Mouse (Mus musculus) left cerebral cortex, adult 11 months (tissue): ENCODE data around the gene Rab7b.

Experiments used
- DNase-seq: peaks from one replicate; pipeline ENCODE4 v3.0.0; 2022; ENCODE audit warnings: low spot score

The Rab7b gene

GRCm38 (mm10) chr1:131696325-131696724 is 7.8 kb downstream of the Rab7b start:
- DNase-seq = peak; percentile 34

GRCm38 (mm10) chr1:131698770-131699169 is 10.3 kb downstream of the Rab7b start:
- no peak for DNase-seq

- no peak for DNase-seq
Measured at GRCm38 (mm10) chr1:131699642-131700041, 11.1 kb downstream of the Rab7b start.

- no peak for DNase-seq
Measured at GRCm38 (mm10) chr1:131700447-131700846, 12.0 kb downstream of the Rab7b start.

- DNase-seq = no peak
Measured at GRCm38 (mm10) chr1:131701391-131701790, 12.9 kb downstream of the Rab7b start.

- DNase-seq = no peak
Measured at GRCm38 (mm10) chr1:131702094-131702766, 13.7 kb downstream of the Rab7b start.

GRCm38 (mm10) chr1:131703482-131703881 is 15.0 kb downstream of the Rab7b start:
- DNase-seq = no peak

- DNase-seq = no peak
Measured at GRCm38 (mm10) chr1:131708338-131708737, 19.8 kb downstream of the Rab7b start.

- DNase-seq = no peak
Measured at GRCm38 (mm10) chr1:131711518-131711917, 23.0 kb downstream of the Rab7b start.

GRCm38 (mm10) chr1:131712386-131712785 is 23.9 kb downstream of the Rab7b start:
- DNase-seq = peak; percentile 54

- DNase-seq = no peak
Measured at GRCm38 (mm10) chr1:131714388-131715337, 26.2 kb downstream of the Rab7b start.

- DNase-seq = no peak
Measured at GRCm38 (mm10) chr1:131718952-131719694, 30.6 kb downstream of the Rab7b start.

- DNase-seq = no peak
Measured at GRCm38 (mm10) chr1:131721989-131722388, 33.5 kb downstream of the Rab7b start.

- no peak for DNase-seq
Measured at GRCm38 (mm10) chr1:131723549-131723948, 35.1 kb downstream of the Rab7b start.

GRCm38 (mm10) chr1:131726586-131726985 is 38.1 kb downstream of the Rab7b start:
- DNase-seq = no peak

GRCm38 (mm10) chr1:131730639-131731437 is 42.3 kb downstream of the Rab7b start:
- DNase-seq = no peak

- no peak for DNase-seq
Measured at GRCm38 (mm10) chr1:131733474-131734180, 45.1 kb downstream of the Rab7b start.

GRCm38 (mm10) chr1:131734657-131735273 is 46.3 kb downstream of the Rab7b start:
- DNase-seq = no peak

- DNase-seq = no peak
Measured at GRCm38 (mm10) chr1:131736494-131736893, 48.0 kb downstream of the Rab7b start.

GRCm38 (mm10) chr1:131737269-131737668 is 48.8 kb downstream of the Rab7b start:
- DNase-seq = peak; percentile 81
